Mouse (Mus musculus) retina, postnatal 1 day (tissue): ENCODE measurements around the gene Gm21863.
"Not testable (repeated sequence)": the region's sequence is repeated elsewhere in the genome, so short reads cannot be mapped to it uniquely, and the experiment has no call there.

ENCODE experiments used
- DNase-seq: peaks from one replicate; pipeline ENCODE4 v3.0.0-alpha.2; 2012

Gene Gm21863

GRCm38 (mm10) chr12:19953869-19954555, at the start of gene Gm21863:
Gm21863 (plus strand) TSS chr12:19954505.
- not testable (repeated sequence) for DNase-seq

DNA sequence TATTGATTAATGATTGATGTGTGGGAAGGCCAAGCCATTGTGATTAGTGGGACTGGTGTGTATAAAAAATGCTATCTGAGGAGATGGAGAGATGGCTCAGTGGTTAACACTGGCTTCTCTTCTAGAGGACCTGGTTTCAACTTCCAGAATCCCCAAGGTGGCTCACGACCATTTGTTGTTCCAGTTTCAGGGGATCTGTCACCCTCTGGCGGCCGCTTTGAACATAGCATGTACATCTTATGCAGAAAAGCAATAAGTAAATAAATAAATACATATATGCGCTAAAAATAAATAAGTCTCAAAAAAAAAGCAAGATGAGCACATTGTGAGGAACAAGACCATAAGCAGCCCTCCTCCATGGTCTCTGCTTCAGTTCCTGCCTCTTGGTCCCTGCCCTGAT, 26.3 kb upstream of the Gm21863 start:
- not testable (repeated sequence) for DNase-seq
